25 mouse cellular contexts compared by ENCODE assay signal in genomic region chr2:43755899-43756298, GRCm38 (mm10). TPM values are rescaled to one million over a fixed set of nuclear protein-coding genes. Genes with fewer than 3 reads are reported as not detected.
A peak's percentile ranks its signal among the peaks of the same experiment; 100 is the strongest.
DNase-seq lines count a peak whose midpoint lies in the region; ATAC-seq lines count a peak whose summit lies in the region.
"Had no signal": no experiment of that assay in that cellular context is flagged by ENCODE, and none has a peak within 500 bp of the region (broad histone marks: within the 10 kb centered on the region; RNA-seq: fewer than 3 reads in every experiment).

No protein-coding gene starts in this region.

- no peaks in the 10 kb centered on the region for H3K9me3 ChIP-seq in forebrain, embryonic 16.5 days (ENCODE audit: control insufficient read depth, low read length)
- H3K9me3 ChIP-seq in forebrain, embryonic 14.5 days (replicated peaks; ENCODE audit: control insufficient read depth, low read length), result no peaks in the 10 kb centered on the region
- no peaks in the 10 kb centered on the region for H3K9me3 ChIP-seq in megakaryocyte, embryonic 14.5 days
- H3K9me3 ChIP-seq: embryonic facial prominence, embryonic 10.5 days; embryonic facial prominence, embryonic 13.5 days; forebrain, embryonic 13.5 days; hindbrain, embryonic 10.5 days; hindbrain, embryonic 15.5 days had no signal

- DNase-seq in forebrain, embryonic 14.5 days (ENCODE audit: low spot score), result no peak
- peak; percentile 30 for DNase-seq in naive thymus-derived CD4-positive, alpha-beta T cell, adult 2 months (ENCODE audit: low read depth)
- no peak for DNase-seq in yolk sac, embryonic 10.5 days (ENCODE audit: low spot score)
- DNase-seq: adrenal gland, adult 8-10 months; adrenal gland, postnatal 25 days; B cell, adult 2 months; cerebellum, adult 11-12 months; cerebellum, adult 8-10 months; cerebellum, postnatal 10 days; cerebellum, postnatal 36 days; embryo, embryonic 11 days; gastrocnemius, postnatal 10 days; gastrocnemius, postnatal 36 days had no signal

- H3K36me3 ChIP-seq in forebrain, embryonic 16.5 days (ENCODE audit: control insufficient read depth, insufficient read depth), result no peaks in the 10 kb centered on the region
- no peaks in the 10 kb centered on the region for H3K36me3 ChIP-seq in forebrain, embryonic 14.5 days (ENCODE audit: control insufficient read depth, insufficient read depth, low read length)
- no peaks in the 10 kb centered on the region for H3K36me3 ChIP-seq in megakaryocyte, embryonic 14.5 days (replicated peaks; ENCODE audit: low read length)
- H3K36me3 ChIP-seq: embryonic facial prominence, embryonic 10.5 days; embryonic facial prominence, embryonic 13.5 days; hindbrain, embryonic 10.5 days; hindbrain, embryonic 15.5 days had no signal

- H3K27me3 ChIP-seq in forebrain, embryonic 16.5 days (replicated peaks; ENCODE audit: control insufficient read depth, insufficient read depth, low read length), result no peaks in the 10 kb centered on the region
- no peaks in the 10 kb centered on the region for H3K27me3 ChIP-seq in forebrain, embryonic 14.5 days (replicated peaks; ENCODE audit: control insufficient read depth, insufficient read depth, low read length)
- no peaks in the 10 kb centered on the region for H3K27me3 ChIP-seq in megakaryocyte, embryonic 14.5 days (replicated peaks)
- H3K27me3 ChIP-seq: CH12.LX; embryonic facial prominence, embryonic 13.5 days; forebrain, embryonic 13.5 days; hindbrain, embryonic 15.5 days had no signal

- H3K9ac ChIP-seq in forebrain, embryonic 16.5 days (replicated peaks; ENCODE audit: low read depth, low read length), result no peak overlapping the region
- no peak overlapping the region for H3K9ac ChIP-seq in forebrain, embryonic 14.5 days (ENCODE audit: low read length)
- H3K9ac ChIP-seq: embryonic facial prominence, embryonic 13.5 days; forebrain, embryonic 13.5 days; hindbrain, embryonic 15.5 days had no signal

- H3K4me1 ChIP-seq in forebrain, embryonic 16.5 days (replicated peaks; ENCODE audit: control insufficient read depth, insufficient read depth, low read length), result no peaks in the 10 kb centered on the region
- no peaks in the 10 kb centered on the region for H3K4me1 ChIP-seq in forebrain, embryonic 14.5 days (ENCODE audit: control insufficient read depth, insufficient read depth, low read length)
- peaks cover 19% of the 10 kb centered on the region for H3K4me1 ChIP-seq in megakaryocyte, embryonic 14.5 days
- H3K4me1 ChIP-seq: forebrain, embryonic 13.5 days; hindbrain, embryonic 10.5 days; hindbrain, embryonic 15.5 days had no signal

- WGBS in forebrain, embryonic 16.5 days, result 97% methylated on average over 3 of the region's 3 CpGs
- WGBS in forebrain, embryonic 14.5 days, result 93% methylated on average over 3 of the region's 3 CpGs

- no peak overlapping the region for H3K27ac ChIP-seq in forebrain, embryonic 16.5 days (ENCODE audit: low read length)
- no peak overlapping the region for H3K27ac ChIP-seq in forebrain, embryonic 14.5 days (ENCODE audit: low read depth, low read length)
- H3K27ac ChIP-seq: embryonic facial prominence, embryonic 10.5 days; embryonic facial prominence, embryonic 13.5 days; forebrain, embryonic 13.5 days; hindbrain, embryonic 10.5 days; hindbrain, embryonic 15.5 days had no signal

- no peak overlapping the region for H3K4me3 ChIP-seq in forebrain, embryonic 16.5 days (replicated peaks; ENCODE audit: low read length)
- H3K4me3 ChIP-seq in forebrain, embryonic 14.5 days (ENCODE audit: low read depth, low read length), result no peak overlapping the region
- peak overlapping the region; percentile 57 for H3K4me3 ChIP-seq in megakaryocyte, embryonic 14.5 days (replicated peaks)
- H3K4me3 ChIP-seq: embryonic facial prominence, embryonic 10.5 days; embryonic facial prominence, embryonic 13.5 days; erythroblast, embryonic 14.5 days; forebrain, embryonic 13.5 days; hindbrain, embryonic 10.5 days; hindbrain, embryonic 15.5 days had no signal

- no peak overlapping the region for H3K4me2 ChIP-seq in forebrain, embryonic 16.5 days (ENCODE audit: low read length)
- no peak overlapping the region for H3K4me2 ChIP-seq in forebrain, embryonic 14.5 days (ENCODE audit: low read length)
- H3K4me2 ChIP-seq: embryonic facial prominence, embryonic 13.5 days; forebrain, embryonic 13.5 days; heart, embryonic 11.5 days; hindbrain, embryonic 15.5 days had no signal

- ATAC-seq in forebrain, embryonic 16.5 days, result 0 out of 2 replicates have a peak, but pooled peaks have one; percentile 15
- ATAC-seq in forebrain, embryonic 14.5 days, result no peak
- ATAC-seq in megakaryocyte, adult 5-6 weeks (ENCODE audit: poor library complexity, severe bottlenecking), result no peak
- ATAC-seq: forebrain, embryonic 13.5 days; intestine, postnatal 0 days had no signal

RNA-seq across cellular contexts. Expression of gene Arhgap15, which starts 7.3 kb away (rescaled TPM):
- polyA plus RNA-seq in forebrain, embryonic 16.5 days (2015; fragmentation: Nextera tagmentation; extraction: Ambion mirVana), result 0.55 and 0.95 TPM in 2 replicates
- polyA plus RNA-seq in forebrain, embryonic 14.5 days (2014; fragmentation: Nextera tagmentation; extraction: Ambion mirVana), result 1.0 and 1.1 TPM in 2 replicates
- polyA plus RNA-seq in megakaryocyte, embryonic 14.5 days (2012; ENCODE audit: insufficient read depth, low replicate concordance), result 0.25 TPM in 1 of 2 replicates, not detected in the other
- total RNA-seq in megakaryocyte, adult 5-6 weeks (2015), result 149 and 151 TPM in 2 replicates
- 173 and 185 TPM in 2 replicates for total RNA-seq in megakaryocyte, adult 5-6 weeks (2017)
